27 mouse cellular contexts compared by ENCODE assay signal in the genomic region with DNA sequence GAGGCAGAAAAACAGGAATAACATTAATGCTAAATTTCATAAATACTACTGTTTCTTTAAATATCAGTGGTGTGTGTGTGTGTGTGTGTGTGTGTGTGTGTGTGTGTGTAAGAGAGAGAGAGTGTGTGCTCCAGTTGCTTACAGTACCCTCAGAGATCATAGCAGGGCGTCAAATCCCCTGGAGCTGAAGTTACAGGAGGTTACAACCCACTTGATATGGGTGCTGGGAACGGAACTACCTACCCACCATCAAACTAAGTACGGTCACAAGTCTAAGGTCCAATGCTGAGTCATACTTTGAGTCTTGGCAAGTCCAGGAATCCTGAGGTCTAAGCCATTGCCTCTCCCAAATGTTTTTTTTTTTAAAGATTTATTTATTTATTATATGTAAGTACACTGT. TPM values are rescaled to one million over a fixed set of nuclear protein-coding genes. Genes with fewer than 3 reads are reported as not detected.
"Had no signal": no experiment of that assay in that cellular context is flagged by ENCODE, and none has a peak within 500 bp of the region (broad histone marks: within the 10 kb centered on the region; RNA-seq: fewer than 3 reads in every experiment).

No protein-coding gene starts in this region.

RNA-seq across cellular contexts. Expression of gene Apol9b, which starts 1.1 kb away (rescaled TPM):
- total RNA-seq: forebrain, postnatal 0 days; gastrocnemius, adult 18-20 months; gastrocnemius, adult 2 months; gastrocnemius, adult 8-10 months; gastrocnemius, postnatal 10 days; gastrocnemius, postnatal 14 days; gastrocnemius, postnatal 25 days; gastrocnemius, postnatal 36 days; gastrocnemius, postnatal 4 days; granulocyte monocyte progenitor cell, adult 5-6 weeks; heart, adult 2 months had no signal
- polyA plus RNA-seq: embryonic facial prominence, embryonic 10.5 days; embryonic facial prominence, embryonic 11.5 days; embryonic facial prominence, embryonic 12.5 days; embryonic facial prominence, embryonic 13.5 days; embryonic facial prominence, embryonic 14.5 days; erythroblast, embryonic 14.5 days; forebrain, embryonic 10.5 days; forebrain, embryonic 11.5 days; forebrain, embryonic 12.5 days; forebrain, embryonic 13.5 days; forebrain, embryonic 14.5 days; forebrain, embryonic 15.5 days; forebrain, embryonic 16.5 days had no signal

RNA-seq across cellular contexts. Expression of gene Apol8, which starts 29.1 kb away (rescaled TPM):
- total RNA-seq: gastrocnemius, postnatal 14 days; granulocyte monocyte progenitor cell, adult 5-6 weeks; heart, adult 18-20 months; heart, adult 8-10 months had no signal
- polyA plus RNA-seq: embryonic facial prominence, embryonic 14.5 days; forebrain, embryonic 15.5 days; heart, adult 2 months had no signal

RNA-seq across cellular contexts. Expression of gene Apol7e, which starts 29.1 kb away (rescaled TPM):
- total RNA-seq: forebrain, postnatal 0 days; gastrocnemius, adult 18-20 months; gastrocnemius, adult 2 months; gastrocnemius, adult 8-10 months; gastrocnemius, postnatal 10 days; heart, adult 8-10 months had no signal
- polyA plus RNA-seq: embryonic facial prominence, embryonic 10.5 days; embryonic facial prominence, embryonic 11.5 days; embryonic facial prominence, embryonic 12.5 days; embryonic facial prominence, embryonic 13.5 days; embryonic facial prominence, embryonic 14.5 days; embryonic facial prominence, embryonic 15.5 days; erythroblast, embryonic 14.5 days; forebrain, embryonic 10.5 days; forebrain, embryonic 11.5 days; forebrain, embryonic 12.5 days; forebrain, embryonic 13.5 days; forebrain, embryonic 14.5 days; forebrain, embryonic 15.5 days; forebrain, embryonic 16.5 days; forebrain, postnatal 0 days had no signal
